Mouse (Mus musculus) hindbrain, embryonic 13.5 days (tissue): ENCODE data around the gene Gpbp1. TPM values are rescaled to one million over a fixed set of nuclear protein-coding genes. Genes with fewer than 3 reads are reported as not detected.

Experiments
- ATAC-seq: fragments of 200-750 bp; cut with Nextera tagmentation; 2 replicates; pipeline ENCODE4 v1.8.0; 2017; ENCODE audit warnings: moderate TSS enrichment; ENCODE audit not compliant: low FRiP score
- H3K27ac ChIP-seq: fragments of 300-500 bp; sonication (generic); 2 replicates; pipeline ENCODE4 v1.5.1; 2015; ENCODE audit warnings: inconsistent platforms, mild to moderate bottlenecking, moderate library complexity
- H3K27me3 ChIP-seq: fragments of 300-500 bp; sonication (generic); 2 replicates; pipeline ENCODE4 v1.6.1; 2015; ENCODE audit warnings: mild to moderate bottlenecking, inconsistent platforms
- H3K36me3 ChIP-seq: fragments of 300-500 bp; sonication (generic); 2 replicates; pipeline ENCODE4 v1.6.1; 2015; ENCODE audit warnings: mild to moderate bottlenecking, inconsistent platforms
- H3K4me1 ChIP-seq: fragments of 300-500 bp; sonication (generic); replicated peaks from 2 replicates; pipeline ENCODE4 v1.6.1; 2015; ENCODE audit warnings: inconsistent platforms
- H3K4me2 ChIP-seq: fragments of 300-500 bp; sonication (generic); 2 replicates; pipeline ENCODE4 v1.6.1; 2015; ENCODE audit warnings: inconsistent platforms, mild to moderate bottlenecking, moderate library complexity
- H3K4me3 ChIP-seq: fragments of 300-500 bp; sonication (generic); 2 replicates; pipeline ENCODE4 v1.5.1; 2015; ENCODE audit warnings: mild to moderate bottlenecking, inconsistent platforms
- H3K9ac ChIP-seq: fragments of 300-500 bp; sonication (generic); 2 replicates; pipeline ENCODE4 v1.6.1; 2015; ENCODE audit warnings: mild to moderate bottlenecking, inconsistent platforms
- H3K9me3 ChIP-seq: fragments of 300-500 bp; sonication (generic); 2 replicates; pipeline ENCODE4 v1.6.1; 2016; ENCODE audit warnings: inconsistent platforms
- WGBS: fragments of 180-500 bp; shearing (Covaris S2); methylation state at CpG from one replicate; pipeline ENCODE4 v1.1.7; 2015; 5-methylcytosine and 5-hydroxymethylcytosine counted together
- polyA plus RNA-seq: library from polyadenylated mRNA; unstranded; fragments of >200 nt; fragmentation: Nextera tagmentation; extraction: Ambion mirVana; gene quantifications from 2 replicates; pipeline ENCODE4 v1.2.1, GENCODE M21; 2015

The Gpbp1 gene
- polyA plus RNA-seq, 1 experiment from 2014 or later, result 105 TPM

- no peak overlapping the region for H3K4me3 ChIP-seq
- no peaks in the 10 kb centered on the region for H3K9me3 ChIP-seq
- H3K36me3 ChIP-seq, result no peaks in the 10 kb centered on the region
- ATAC-seq, result no peak
- H3K9ac ChIP-seq, result no peak overlapping the region
- no peaks in the 10 kb centered on the region for H3K4me1 ChIP-seq
- H3K4me2 ChIP-seq, result no peak overlapping the region
- no peak overlapping the region for H3K27ac ChIP-seq
- 95% methylated on average over 5 of the region's 5 CpGs for WGBS
- H3K27me3 ChIP-seq, result no peaks in the 10 kb centered on the region
Observed at GRCm38 (mm10) chr13:111391426-111391825, 98.5 kb downstream of the Gpbp1 start.

GRCm38 (mm10) chr13:111391011-111391410 lies 98.9 kb downstream of the Gpbp1 start:
- Histone ChIP-seq H3K4me3 (no peak overlapping the region), H3K9me3 (no peaks in the 10 kb centered on the region), H3K36me3 (no peaks in the 10 kb centered on the region), H3K4me1 (no peaks in the 10 kb centered on the region), H3K27ac (no peak overlapping the region), H3K27me3 (no peaks in the 10 kb centered on the region), H3K4me2 (no peak overlapping the region), H3K9ac (no peak overlapping the region)
- WGBS, result 83% methylated on average over 1 of the region's 1 CpGs
- ATAC-seq, result no peak

- Histone ChIP-seq H3K9ac (no peak overlapping the region), H3K27me3 (no peaks in the 10 kb centered on the region), H3K4me1 (no peaks in the 10 kb centered on the region), H3K4me2 (no peak overlapping the region), H3K27ac (no peak overlapping the region), H3K4me3 (no peak overlapping the region), H3K36me3 (no peaks in the 10 kb centered on the region), H3K9me3 (no peaks in the 10 kb centered on the region)
- 83% methylated on average over 12 of the region's 12 CpGs for WGBS
- no peak for ATAC-seq
Observed at GRCm38 (mm10) chr13:111384011-111384985, 105.6 kb downstream of the Gpbp1 start.

Other genes starting within 250 kb of the Gpbp1 start
- not detected in 2 replicates for gene Actbl2, start 235.1 kb downstream of the Gpbp1 start, polyA plus RNA-seq
- not detected in 2 replicates for gene Gm49496, start 59.8 kb upstream of the Gpbp1 start, polyA plus RNA-seq
- not detected in 2 replicates for gene Gm10198, start 102.7 kb upstream of the Gpbp1 start, polyA plus RNA-seq
- gene Mier3, start 190.9 kb upstream of the Gpbp1 start, polyA plus RNA-seq, result 18.7 and 19.5 TPM in 2 replicates